Mouse (Mus musculus) retina, embryonic 14.5 days (tissue): ENCODE results near the gene Btbd35f30.
"Not testable (repeated sequence)": the region's sequence is repeated elsewhere in the genome, so short reads cannot be mapped to it uniquely, and the experiment has no call there.

Experiments
- DNase-seq: peaks from one replicate; pipeline ENCODE4 v3.0.0-alpha.2; 2015; ENCODE audit warnings: low spot score

Btbd35f30 gene

DNA sequence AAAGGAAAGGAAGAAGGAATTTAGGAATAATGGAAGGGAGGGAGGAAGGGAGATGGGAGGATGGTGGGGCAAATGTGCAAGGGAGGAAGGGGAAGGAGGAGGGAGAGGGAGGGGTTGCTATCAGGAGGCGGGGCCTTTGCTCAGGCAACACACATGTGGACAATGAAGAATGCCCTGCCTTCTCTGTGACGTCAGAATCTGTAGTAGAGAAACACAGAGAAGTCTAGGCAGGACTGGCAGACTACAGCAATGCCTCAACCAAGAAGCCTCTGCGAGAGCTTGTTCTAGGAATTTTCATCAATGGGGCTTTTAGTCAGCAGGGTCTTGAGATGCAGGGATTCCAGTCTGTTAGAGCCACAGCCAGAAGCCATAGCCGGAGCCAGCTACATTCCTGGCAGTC, at the start of gene Btbd35f30:
TSS of gene Btbd35f30 (plus strand) at position 301 of the 400 bp plus-strand sequence.
- DNase-seq, result not testable (repeated sequence)

DNA sequence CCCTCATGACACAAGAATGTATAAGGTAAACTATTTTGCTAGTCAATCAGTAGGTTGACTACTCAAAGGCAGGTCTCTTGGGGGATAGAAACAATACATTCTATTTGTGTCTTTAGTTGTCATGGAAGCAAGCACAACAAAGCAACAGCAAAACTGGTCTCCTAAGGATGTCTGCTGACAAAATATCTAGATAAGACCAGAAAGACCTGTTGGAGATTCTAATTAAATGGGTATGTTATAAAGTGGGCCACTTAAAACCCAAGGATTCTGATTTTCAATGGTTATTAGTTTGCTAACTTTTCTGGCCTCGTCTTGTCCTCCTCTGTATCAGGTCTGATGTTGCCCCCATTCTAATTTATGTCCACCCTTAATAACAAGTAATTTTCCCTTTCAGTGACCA, 47.0 kb downstream of the Btbd35f30 start, which contains the start of gene Gm21789:
TSS of gene Gm21789 (plus strand) at position 301 of the 400 bp plus-strand sequence.
- not testable (repeated sequence) for DNase-seq
